Mouse (Mus musculus): Measurements from ENCODE around the gene Tlx1.

Tlx1 gene

GRCm38 (mm10) chr19:45158201-45158600, 7.7 kb downstream of the Tlx1 start:
- no peak for DNase-seq (ENCODE audit: low spot score in 2 of 2)

- no peak for DNase-seq (ENCODE audit: low spot score in 2 of 2)
These were observed 8.4 kb downstream of the Tlx1 start for GRCm38 (mm10) chr19:45158896-45159295.

DNA sequence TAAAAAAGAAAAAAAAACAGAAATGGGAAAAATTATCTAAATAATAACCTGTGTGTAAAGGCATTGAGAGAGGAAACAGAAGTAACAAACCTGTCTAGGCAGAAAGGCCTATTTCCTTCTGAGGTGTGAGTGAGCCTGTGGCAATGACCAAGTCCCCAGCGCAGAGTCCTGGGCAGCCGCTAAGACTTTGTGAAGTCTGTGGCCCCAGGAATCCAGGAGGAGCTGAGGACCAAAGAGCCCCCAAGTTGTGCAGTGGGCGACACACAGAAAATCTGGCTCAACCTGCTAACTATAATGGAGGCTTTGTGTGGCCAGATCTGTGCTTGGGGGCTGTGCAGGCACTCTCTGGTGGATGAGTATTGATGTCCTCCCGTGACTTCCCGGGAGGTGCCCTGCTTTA, 9.0 kb downstream of the Tlx1 start:
- DNase-seq (ENCODE audit: low spot score in 2 of 2): no peak

GRCm38 (mm10) chr19:45159991-45160390, 9.5 kb downstream of the Tlx1 start:
- no peak for DNase-seq (ENCODE audit: low spot score in 2 of 2)

DNA sequence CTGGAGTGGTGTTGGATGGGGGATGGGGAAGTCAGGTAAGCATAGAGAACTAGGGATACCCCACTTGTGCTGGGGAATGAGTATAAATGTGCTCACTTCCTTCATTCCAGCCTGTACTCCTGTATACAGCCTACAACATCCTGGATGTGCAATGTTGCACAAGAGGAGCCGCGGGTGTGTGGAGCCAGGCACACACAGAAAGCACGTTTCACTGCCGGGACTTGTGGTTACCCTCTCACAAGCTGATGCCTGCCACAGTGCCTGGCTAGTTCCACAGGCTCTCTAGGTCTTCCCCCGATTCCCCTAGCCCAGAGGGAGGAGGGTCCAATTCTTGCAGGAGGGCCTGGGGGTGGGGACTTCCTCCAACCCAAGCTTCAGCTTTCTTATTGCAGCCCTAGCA, 10.0 kb downstream of the Tlx1 start:
- no peak for DNase-seq (ENCODE audit: low spot score in 2 of 2)

DNA sequence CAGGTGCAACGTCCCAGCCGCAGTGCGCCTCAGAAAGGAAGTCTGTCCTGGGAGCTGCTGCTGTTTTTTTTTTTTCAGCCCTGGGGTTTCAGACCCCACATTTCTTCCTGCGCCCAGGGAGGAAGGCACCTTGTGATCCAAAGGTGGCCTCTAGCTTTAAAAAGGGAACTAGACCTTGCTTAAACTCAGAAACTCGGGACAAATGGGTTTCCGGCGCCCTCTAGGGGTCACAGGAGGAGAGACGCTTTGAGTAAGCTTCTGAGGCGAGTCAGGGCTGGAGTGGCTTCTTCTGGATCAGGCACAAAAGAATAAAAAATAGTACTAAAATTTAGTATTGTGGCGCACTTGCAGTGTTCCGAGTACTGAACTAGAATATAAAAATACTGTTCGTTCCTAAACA, 10.6 kb downstream of the Tlx1 start:
- peak; percentile 48 to 81 for DNase-seq (ENCODE audit: low spot score in 2 of 2)

DNA sequence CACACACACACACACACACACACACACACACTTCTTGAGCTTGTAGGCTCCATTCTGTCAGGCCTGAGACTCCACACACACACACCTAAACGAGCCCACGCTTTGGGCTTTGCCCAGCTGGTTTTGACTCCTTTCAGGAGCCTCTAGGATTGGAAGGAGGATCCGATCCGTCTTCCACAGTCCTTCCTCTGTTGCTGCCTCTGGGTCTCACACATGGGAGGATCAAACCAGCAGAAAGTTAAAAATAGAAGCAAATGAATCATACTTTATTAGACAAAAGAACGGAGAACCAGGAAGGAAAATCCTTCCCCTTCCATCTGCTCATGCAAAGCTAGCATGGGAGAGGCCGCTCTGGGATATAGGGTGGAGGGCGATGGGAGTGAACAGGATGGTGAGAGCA, 11.7 kb downstream of the Tlx1 start:
- no peak for DNase-seq (ENCODE audit: low spot score in 2 of 2)

GRCm38 (mm10) chr19:45162871-45163270, 12.4 kb downstream of the Tlx1 start:
- DNase-seq (ENCODE audit: low spot score in 2 of 2): no peak

- DNase-seq (ENCODE audit: low spot score in 2 of 2): peak in 1 of 2 experiments; percentile 42
These were observed 20.0 kb downstream of the Tlx1 start for GRCm38 (mm10) chr19:45170451-45170850.

GRCm38 (mm10) chr19:45174803-45175202, 24.3 kb downstream of the Tlx1 start:
- DNase-seq (ENCODE audit: low spot score in 2 of 2): peak in 1 of 2 experiments; percentile 71

- peak in 1 of 2 experiments; percentile 49 for DNase-seq (ENCODE audit: low spot score in 2 of 2)
These were observed 25.8 kb downstream of the Tlx1 start for GRCm38 (mm10) chr19:45176269-45176668.

GRCm38 (mm10) chr19:45177004-45177737, 26.7 kb downstream of the Tlx1 start:
- peak in 1 of 2 experiments; percentile 77 for DNase-seq (ENCODE audit: low spot score in 2 of 2)

- DNase-seq (ENCODE audit: low spot score in 2 of 2): peak in 1 of 2 experiments; percentile 2
These were observed 29.0 kb downstream of the Tlx1 start for GRCm38 (mm10) chr19:45179451-45179850.

GRCm38 (mm10) chr19:45180447-45180846, 30.0 kb downstream of the Tlx1 start:
- peak in 1 of 2 experiments; percentile 3 for DNase-seq (ENCODE audit: low spot score in 2 of 2)

DNA sequence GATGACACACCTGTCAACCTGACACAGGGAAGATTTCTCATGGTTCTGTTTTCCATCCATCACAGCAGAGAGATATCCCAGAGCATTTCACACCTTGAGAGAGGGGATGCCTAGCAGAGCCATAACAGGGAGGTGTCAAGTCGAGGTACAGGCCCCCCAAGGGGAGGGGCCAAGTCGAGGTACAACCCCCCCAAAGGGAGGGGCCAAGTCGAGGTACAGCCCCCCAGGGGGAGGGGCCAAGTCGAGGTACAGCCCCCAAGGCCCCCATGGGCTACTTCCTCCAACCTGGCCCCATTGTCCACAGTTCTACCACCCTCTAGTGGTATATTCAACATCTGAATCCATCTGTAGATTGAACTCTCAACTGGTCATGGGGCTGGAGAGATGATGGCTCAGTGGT, 44.2 kb downstream of the Tlx1 start:
- DNase-seq (ENCODE audit: low spot score in 2 of 2): no peak

- peak in 1 of 2 experiments; percentile 7 for DNase-seq (ENCODE audit: low spot score in 2 of 2)
These were observed 46.5 kb downstream of the Tlx1 start for GRCm38 (mm10) chr19:45196967-45197366.

- DNase-seq (ENCODE audit: low spot score in 2 of 2): no peak
These were observed 55.0 kb downstream of the Tlx1 start for GRCm38 (mm10) chr19:45205311-45206105.
